In genomic region chr7:44350957-44351711, GRCm38 (mm10) we compare ENCODE assay signal across 8 mouse cellular contexts. TPM values are rescaled to one million over a fixed set of nuclear protein-coding genes. Genes with fewer than 3 reads are reported as not detected.
A peak's percentile ranks its signal among the peaks of the same experiment; 100 is the strongest.
DNase-seq lines count a peak whose midpoint lies in the region; ATAC-seq lines count a peak whose summit lies in the region.

No protein-coding gene starts in this region.

- H3K4me3 ChIP-seq in intestine, embryonic 16.5 days (ENCODE audit: low read length): peak overlapping the region; percentile 35
- H3K4me3 ChIP-seq in limb, embryonic 10.5 days: peak overlapping the region; percentile 45
- peak overlapping the region; percentile 26 for H3K4me3 ChIP-seq in midbrain, embryonic 12.5 days

- H3K27me3 ChIP-seq in intestine, embryonic 16.5 days (replicated peaks; ENCODE audit: control insufficient read depth, insufficient read depth, low read length): peaks cover 61% of the 10 kb centered on the region
- H3K27me3 ChIP-seq in limb, embryonic 10.5 days (ENCODE audit: low read depth, poor library complexity, severe bottlenecking): peaks cover 97% of the 10 kb centered on the region
- H3K27me3 ChIP-seq in midbrain, embryonic 12.5 days: peaks cover 78% of the 10 kb centered on the region

- no peaks in the 10 kb centered on the region for H3K36me3 ChIP-seq in intestine, embryonic 16.5 days (ENCODE audit: control insufficient read depth, insufficient read depth, low read length)
- no peaks in the 10 kb centered on the region for H3K36me3 ChIP-seq in limb, embryonic 10.5 days
- peaks cover 3% of the 10 kb centered on the region for H3K36me3 ChIP-seq in midbrain, embryonic 12.5 days

- H3K27ac ChIP-seq in intestine, embryonic 16.5 days (ENCODE audit: low read length): no peak overlapping the region
- peak overlapping the region; percentile 62 for H3K27ac ChIP-seq in limb, embryonic 10.5 days
- H3K27ac ChIP-seq in midbrain, embryonic 12.5 days (replicated peaks): no peak overlapping the region

- peak overlapping the region; percentile 59 for H3K9ac ChIP-seq in intestine, embryonic 16.5 days (ENCODE audit: low read depth, low read length)
- H3K9ac ChIP-seq in midbrain, embryonic 12.5 days (replicated peaks): peak overlapping the region; percentile 48; the same call in 1 of the 2 replicates

- intact Hi-C loops in heart, postnatal 25 days (cut with DNase I): loop anchor here (1.0 kb wide), 1 partner anchor 89 kb away; no protein-coding TSS in a partner anchor

- DNase-seq in heart, adult 11 months: peak; percentile 94
- no peak for DNase-seq in heart, postnatal 25 days (ENCODE audit: low spot score)
- DNase-seq in embryo, embryonic 10.5 days (ENCODE audit: low spot score): peak; percentile 96
- peak; percentile 46 for DNase-seq in gastrocnemius, postnatal 25 days
- DNase-seq in limb, embryonic 10.5 days (ENCODE audit: low spot score): peak; percentile 85
- peak; percentile 57 for DNase-seq in skeletal muscle tissue, adult 2 months (ENCODE audit: low read depth, low spot score)

- H3K4me2 ChIP-seq in intestine, embryonic 16.5 days (ENCODE audit: low read depth, low read length): peak overlapping the region; percentile 60
- H3K4me2 ChIP-seq in midbrain, embryonic 12.5 days (replicated peaks): peak overlapping the region; percentile 45

- H3K4me1 ChIP-seq in intestine, embryonic 16.5 days (ENCODE audit: control insufficient read depth, insufficient read depth, low read length): peaks cover 9% of the 10 kb centered on the region; the same call in 1 of the 2 replicates
- peaks cover 36% of the 10 kb centered on the region for H3K4me1 ChIP-seq in limb, embryonic 10.5 days
- H3K4me1 ChIP-seq in midbrain, embryonic 12.5 days: peaks cover 47% of the 10 kb centered on the region

- H3K9me3 ChIP-seq in intestine, embryonic 16.5 days (ENCODE audit: control insufficient read depth, low read length): no peaks in the 10 kb centered on the region
- H3K9me3 ChIP-seq in limb, embryonic 10.5 days (replicated peaks): no peaks in the 10 kb centered on the region
- H3K9me3 ChIP-seq in midbrain, embryonic 12.5 days: no peaks in the 10 kb centered on the region

- peak; percentile 57 for ATAC-seq in intestine, embryonic 16.5 days
- ATAC-seq in midbrain, embryonic 12.5 days (ENCODE audit: low FRiP score, low read depth): peak; percentile 42

- WGBS in intestine, embryonic 16.5 days: 6% methylated on average over 25 of the region's 25 CpGs
- WGBS in limb, embryonic 10.5 days: 3% methylated on average over 25 of the region's 25 CpGs
- 4% methylated on average over 25 of the region's 25 CpGs for WGBS in midbrain, embryonic 12.5 days

RNA-seq across cellular contexts. Expression of gene Syt3, which starts 32.8 kb away (rescaled TPM):
- total RNA-seq in heart, postnatal 25 days (2021): 1 to 10 TPM; 1.3 to 2.2 TPM
- total RNA-seq in gastrocnemius, postnatal 25 days (2021): 1 to 10 TPM; 1.1 to 1.8 TPM
- 0.82 and 1.2 TPM in 2 replicates for polyA plus RNA-seq in intestine, embryonic 16.5 days (2015; fragmentation: Nextera tagmentation; extraction: Ambion mirVana)
- 1.1 and 1.9 TPM in 2 replicates for polyA plus RNA-seq in limb, embryonic 10.5 days (2016; fragmentation: Nextera tagmentation; extraction: Ambion mirVana)
- 5.4 and 6.4 TPM in 2 replicates for polyA plus RNA-seq in midbrain, embryonic 12.5 days (2016; fragmentation: Nextera tagmentation; extraction: Ambion mirVana)

RNA-seq across cellular contexts. Expression of gene 1700008O03Rik, which starts 34.5 kb away (rescaled TPM):
- total RNA-seq in heart, postnatal 25 days (2021): under 1 TPM; 0.28 to 0.62 TPM
- not detected for total RNA-seq in gastrocnemius, postnatal 25 days (2021)
- 0.66 and 0.88 TPM in 2 replicates for polyA plus RNA-seq in intestine, embryonic 16.5 days (2015; fragmentation: Nextera tagmentation; extraction: Ambion mirVana)
- 0.50 and 0.68 TPM in 2 replicates for polyA plus RNA-seq in limb, embryonic 10.5 days (2016; fragmentation: Nextera tagmentation; extraction: Ambion mirVana)
- polyA plus RNA-seq in midbrain, embryonic 12.5 days (2016; fragmentation: Nextera tagmentation; extraction: Ambion mirVana): 0.74 and 1.3 TPM in 2 replicates

RNA-seq across cellular contexts. Expression of gene Shank1, which starts 41.1 kb away (rescaled TPM):
- 1 to 10 TPM; 1.6 to 2.0 TPM for total RNA-seq in heart, postnatal 25 days (2021)
- total RNA-seq in gastrocnemius, postnatal 25 days (2021): under 1 TPM; 0.49 to 0.54 TPM
- polyA plus RNA-seq in intestine, embryonic 16.5 days (2015; fragmentation: Nextera tagmentation; extraction: Ambion mirVana): 1.2 and 1.5 TPM in 2 replicates
- 0.31 and 0.40 TPM in 2 replicates for polyA plus RNA-seq in limb, embryonic 10.5 days (2016; fragmentation: Nextera tagmentation; extraction: Ambion mirVana)
- 8.5 and 11.4 TPM in 2 replicates for polyA plus RNA-seq in midbrain, embryonic 12.5 days (2016; fragmentation: Nextera tagmentation; extraction: Ambion mirVana)

RNA-seq across cellular contexts. Expression of gene Clec11a, which starts 44.4 kb away (rescaled TPM):
- 1 to 10 TPM in 1 of 2 experiments, under 1 TPM in 1; 0.87 to 1.0 TPM for total RNA-seq in heart, postnatal 25 days (2021)
- total RNA-seq in gastrocnemius, postnatal 25 days (2021): 1 to 10 TPM; 1.9 to 2.6 TPM
- 6.7 and 7.1 TPM in 2 replicates for polyA plus RNA-seq in intestine, embryonic 16.5 days (2015; fragmentation: Nextera tagmentation; extraction: Ambion mirVana)
- polyA plus RNA-seq in limb, embryonic 10.5 days (2016; fragmentation: Nextera tagmentation; extraction: Ambion mirVana): 1.1 and 1.7 TPM in 2 replicates
- polyA plus RNA-seq in midbrain, embryonic 12.5 days (2016; fragmentation: Nextera tagmentation; extraction: Ambion mirVana): 2.5 and 2.6 TPM in 2 replicates
